Mouse (Mus musculus): ENCODE data around the gene Exd2.

The Exd2 gene

GRCm38 (mm10) chr12:80495691-80496090 is 32.8 kb downstream of the Exd2 start:
- DNase-seq (ENCODE audit: low read depth, low spot score) = no peak

DNA sequence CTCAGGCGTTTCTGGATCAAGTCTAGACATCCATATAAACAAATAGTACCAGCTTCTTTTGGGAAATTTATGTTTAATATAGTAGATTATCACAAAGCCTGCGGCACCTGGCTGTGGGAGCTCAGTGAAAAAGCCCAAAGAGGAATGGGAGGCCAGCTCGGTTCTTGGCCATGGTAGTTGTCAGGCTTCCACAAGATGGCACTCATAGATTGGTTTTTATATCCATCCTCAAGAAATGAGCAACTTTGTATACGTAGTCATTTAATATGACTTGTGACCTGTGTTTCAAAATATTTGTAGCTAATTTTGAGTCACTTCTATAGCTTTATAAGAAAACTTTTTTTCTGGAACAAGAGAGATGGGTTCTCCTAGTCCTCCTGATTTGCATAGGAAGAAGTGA is 35.5 kb downstream of the Exd2 start:
- no peak for DNase-seq (ENCODE audit: low read depth, low spot score)

DNA sequence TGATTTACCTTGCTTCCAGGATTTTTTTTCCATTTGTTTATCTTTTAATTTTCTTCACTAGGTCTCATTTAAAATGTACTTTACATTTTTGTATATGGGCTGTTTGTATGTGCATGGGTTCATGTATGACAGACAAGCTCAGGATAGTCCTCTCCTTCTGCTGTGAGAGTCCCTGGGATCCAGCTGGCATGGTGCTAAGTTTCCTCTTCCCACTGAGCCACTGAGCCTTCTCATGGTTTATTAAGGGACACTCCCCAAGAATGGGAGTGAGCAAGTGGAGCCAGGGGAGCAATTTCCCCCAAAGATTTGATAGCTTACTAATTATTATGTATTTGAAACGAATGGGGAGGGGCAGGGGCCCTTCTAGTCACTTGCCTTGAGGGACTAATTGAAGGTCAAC is 37.6 kb downstream of the Exd2 start:
- DNase-seq (ENCODE audit: low read depth, low spot score) = no peak

GRCm38 (mm10) chr12:80504718-80505117 is 41.8 kb downstream of the Exd2 start:
- no peak for DNase-seq (ENCODE audit: low read depth, low spot score)

GRCm38 (mm10) chr12:80507041-80507745 is 44.3 kb downstream of the Exd2 start:
- DNase-seq (ENCODE audit: low read depth, low spot score) = no peak

DNA sequence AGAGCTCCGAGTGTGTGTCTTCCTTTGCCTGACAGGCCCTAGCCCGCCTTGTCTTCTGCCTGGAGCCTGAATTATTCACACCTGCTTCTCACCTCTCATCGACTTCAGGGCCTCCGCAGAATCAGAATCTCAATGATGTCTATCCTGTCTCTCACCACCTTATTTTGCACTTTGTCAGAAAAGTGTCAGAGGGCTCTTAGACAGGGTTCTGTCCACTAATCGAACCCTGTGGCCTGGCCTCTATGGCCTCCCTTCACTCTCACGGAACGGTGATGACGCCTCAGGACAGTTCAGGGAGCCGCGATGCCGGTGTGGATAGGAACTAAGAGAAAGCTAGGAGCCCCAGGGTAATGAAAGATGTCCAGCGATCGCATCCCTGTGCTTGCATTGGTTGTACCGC is 55.1 kb downstream of the Exd2 start, which contains the start of gene Galnt16:
Gene Galnt16, plus strand, starts transcription at position 301 of the 400 bp plus-strand sequence.
- no peak for DNase-seq (ENCODE audit: low read depth, low spot score)

DNA sequence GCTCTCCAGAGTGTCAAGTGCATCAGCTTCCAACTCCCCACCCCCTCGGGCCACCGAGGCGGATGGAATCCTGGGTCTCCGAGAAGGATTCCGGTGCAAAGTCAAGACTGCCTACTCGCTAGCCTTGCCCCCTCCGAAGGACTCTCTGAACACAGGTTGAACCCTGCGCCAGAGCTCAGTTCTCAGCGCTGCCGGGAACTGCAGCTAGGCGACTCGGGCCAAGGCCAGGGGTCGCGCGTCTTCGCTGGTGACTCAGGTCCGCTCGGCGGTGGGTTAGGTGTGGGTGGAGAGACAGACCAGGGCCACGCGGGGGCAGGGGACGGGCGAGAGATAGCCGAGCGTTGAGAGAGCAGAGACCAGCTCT is 55.5 kb downstream of the Exd2 start:
- DNase-seq (ENCODE audit: low read depth, low spot score) = peak; percentile 20

DNA sequence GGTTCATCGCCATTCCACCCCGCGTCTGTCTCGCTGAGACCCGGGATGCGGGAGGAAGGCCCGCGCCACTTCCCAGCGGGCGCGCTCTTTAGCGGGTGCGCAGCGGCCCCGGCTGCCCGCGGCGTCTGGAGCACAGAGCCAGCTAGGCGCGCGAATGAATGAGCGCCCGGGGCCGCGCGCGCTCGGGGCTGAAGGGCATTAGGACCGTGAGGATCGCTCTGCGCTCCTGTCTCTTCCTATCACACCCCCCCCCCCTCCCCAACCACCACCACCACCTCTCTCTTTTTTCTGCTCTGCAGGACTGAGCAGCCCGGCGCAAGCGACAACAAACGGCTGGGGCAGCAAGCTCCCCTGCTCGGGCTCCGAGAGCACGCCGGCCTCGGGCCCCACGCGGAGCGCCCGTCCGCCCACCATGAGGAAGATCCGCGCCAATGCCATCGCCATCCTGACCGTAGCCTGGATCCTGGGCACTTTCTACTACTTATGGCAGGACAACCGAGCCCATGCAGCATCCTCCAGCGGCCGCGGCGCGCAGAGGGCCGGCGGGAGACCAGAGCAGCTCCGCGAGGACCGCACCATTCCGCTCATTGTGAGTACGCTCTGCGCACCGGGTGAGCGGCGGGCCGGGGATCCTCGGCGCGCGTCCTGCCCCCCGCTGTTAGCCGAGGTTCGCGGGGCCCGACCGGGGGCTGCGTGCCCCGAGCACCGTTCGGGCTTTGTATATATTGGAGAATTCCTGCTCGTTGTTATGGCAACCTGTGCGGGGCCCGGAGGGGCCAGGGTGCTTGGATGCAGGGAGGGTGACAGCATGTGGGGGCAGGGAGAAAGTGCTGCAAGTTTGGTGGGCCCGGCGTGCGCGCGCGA is 56.1 kb downstream of the Exd2 start:
- DNase-seq (ENCODE audit: low read depth, low spot score) = peak; percentile 46

GRCm38 (mm10) chr12:80519621-80520332 is 56.9 kb downstream of the Exd2 start:
- DNase-seq (ENCODE audit: low read depth, low spot score) = peak; percentile 45

DNA sequence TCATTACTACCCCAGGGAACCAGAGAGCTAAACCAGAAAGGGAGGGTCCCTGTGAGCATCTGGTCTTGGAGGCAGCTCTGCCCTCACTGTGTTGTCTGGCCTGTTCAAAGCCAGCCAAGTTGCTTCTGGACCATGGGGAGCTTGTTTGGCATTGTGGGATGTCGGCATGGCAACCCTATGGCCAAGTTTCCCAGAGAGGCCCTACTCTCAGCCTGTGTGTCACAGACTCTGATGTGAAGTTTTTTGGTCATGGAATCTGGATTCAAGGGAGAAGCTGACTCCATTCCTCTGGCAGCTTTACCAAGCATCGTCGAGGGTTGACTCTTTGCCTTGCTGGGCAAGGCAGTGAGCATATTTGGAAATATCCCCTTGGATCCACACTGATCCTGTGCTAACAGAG is 59.1 kb downstream of the Exd2 start:
- no peak for DNase-seq (ENCODE audit: low read depth, low spot score)

DNA sequence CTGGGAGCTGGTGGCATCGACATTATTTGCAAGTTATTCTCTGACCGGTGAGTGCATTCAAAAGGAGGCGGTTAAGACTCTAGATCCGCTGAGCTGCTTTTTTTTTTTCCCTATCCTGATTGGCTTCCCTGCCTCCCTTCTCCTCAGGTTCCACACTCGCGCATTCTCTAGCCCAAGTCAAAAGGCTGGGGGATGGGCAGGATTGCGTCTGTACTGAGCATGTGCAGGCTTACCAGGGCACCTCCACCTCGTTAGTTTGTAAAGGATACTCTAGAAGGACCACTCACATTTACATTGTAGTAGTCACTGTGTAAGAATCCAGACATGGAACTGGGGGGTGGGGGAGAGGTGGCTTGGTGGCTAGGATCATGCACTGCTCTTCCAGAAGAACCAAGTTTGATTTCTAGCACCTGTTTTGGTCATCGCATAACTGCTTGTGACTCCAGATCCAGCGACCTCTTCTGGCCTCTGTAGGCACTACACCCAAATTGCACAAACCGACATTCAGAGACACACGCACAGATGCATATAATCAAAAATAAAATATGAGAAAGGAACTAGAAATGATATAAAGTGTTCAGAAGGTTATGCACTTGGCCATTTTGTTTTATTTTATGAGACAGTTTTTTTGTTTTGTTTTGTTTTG is 61.5 kb downstream of the Exd2 start:
- peak; percentile 20 for DNase-seq (ENCODE audit: low read depth, low spot score)

DNA sequence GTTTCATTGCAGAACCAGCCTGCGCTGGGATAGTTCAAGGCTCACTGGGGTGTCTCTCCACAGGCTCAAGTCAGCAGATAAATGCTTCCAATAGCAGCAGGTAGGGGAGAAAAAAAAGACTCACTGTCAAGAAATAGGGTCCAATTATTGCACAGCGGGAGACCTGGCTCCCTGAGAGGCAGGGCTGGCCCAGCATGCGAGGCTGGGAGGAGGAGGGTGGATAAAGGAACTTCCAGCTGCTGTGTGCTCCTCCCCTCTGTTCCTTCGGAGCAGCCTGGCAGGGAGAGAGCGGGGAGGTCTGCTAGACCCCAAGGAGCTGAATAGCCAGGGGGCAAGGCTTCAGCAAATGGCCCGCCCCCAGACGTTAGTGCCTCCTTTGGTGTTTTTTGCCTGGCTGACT is 62.6 kb downstream of the Exd2 start:
- DNase-seq (ENCODE audit: low read depth, low spot score) = no peak

- no peak for DNase-seq (ENCODE audit: low read depth, low spot score)
Measured at GRCm38 (mm10) chr12:80526511-80526910, 63.6 kb downstream of the Exd2 start.

GRCm38 (mm10) chr12:80527727-80528389 is 65.0 kb downstream of the Exd2 start:
- DNase-seq (ENCODE audit: low read depth, low spot score) = no peak

GRCm38 (mm10) chr12:80530052-80530451 is 67.2 kb downstream of the Exd2 start:
- no peak for DNase-seq (ENCODE audit: low read depth, low spot score)

- DNase-seq (ENCODE audit: low read depth, low spot score) = no peak
Measured at GRCm38 (mm10) chr12:80530630-80531029, 67.7 kb downstream of the Exd2 start.

DNA sequence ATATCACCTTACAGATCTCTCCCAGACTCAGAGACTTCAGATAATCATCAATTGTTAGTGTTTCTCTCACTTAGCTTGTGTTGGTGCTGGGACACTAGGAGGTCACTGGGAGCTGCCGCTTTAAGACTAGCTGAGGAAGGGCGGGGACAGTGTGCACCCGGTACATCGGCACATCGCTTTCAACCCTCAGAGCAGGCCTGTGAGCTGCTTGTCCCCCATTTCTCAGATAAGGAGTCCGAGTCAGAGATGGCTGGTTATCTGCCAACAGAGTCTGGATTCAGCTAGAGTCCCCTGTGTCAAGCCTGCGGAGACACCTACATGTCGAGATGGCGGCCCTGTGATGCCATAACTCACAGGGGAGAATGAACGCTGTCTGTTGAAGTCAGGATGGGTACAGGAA is 68.7 kb downstream of the Exd2 start:
- no peak for DNase-seq (ENCODE audit: low read depth, low spot score)

DNA sequence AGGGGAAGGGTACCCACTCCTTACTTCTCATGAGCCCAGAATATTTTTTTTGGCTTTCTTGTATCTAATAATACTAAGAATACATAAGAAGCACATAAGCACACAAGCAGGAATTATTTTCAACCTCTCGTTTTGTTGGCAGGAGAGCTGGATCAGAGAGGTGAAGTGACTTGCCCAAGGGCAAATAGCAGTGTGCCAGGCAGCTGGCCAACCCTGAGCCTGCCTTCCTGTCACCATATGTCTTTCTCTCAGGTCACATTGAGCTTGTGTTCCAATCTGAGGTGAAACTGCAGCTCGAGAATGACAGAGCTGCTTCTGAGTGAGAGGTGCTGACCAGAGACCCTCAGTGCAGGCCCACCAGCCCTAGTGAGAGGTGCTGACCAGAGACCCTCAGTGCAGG is 71.0 kb downstream of the Exd2 start:
- no peak for DNase-seq (ENCODE audit: low read depth, low spot score)

DNA sequence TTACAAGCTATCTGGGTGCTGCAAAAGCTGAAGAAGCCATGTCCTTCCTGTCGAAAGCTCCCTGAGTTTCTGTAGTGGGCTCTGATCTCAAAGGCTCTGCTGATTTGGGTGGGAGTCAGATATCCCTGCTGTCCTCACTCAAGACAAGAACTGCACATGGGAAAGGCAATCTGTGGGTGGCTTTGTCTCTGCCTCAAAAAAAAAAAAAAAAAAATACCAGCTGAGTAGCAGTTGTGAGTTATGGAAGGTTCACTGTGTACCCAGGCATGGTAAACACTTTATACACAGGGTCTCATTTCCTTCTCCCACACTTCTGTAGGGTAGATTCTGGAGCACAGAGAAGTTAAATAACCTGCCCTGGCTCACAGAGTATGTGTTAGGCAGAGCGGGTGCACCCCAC is 74.4 kb downstream of the Exd2 start:
- DNase-seq (ENCODE audit: low read depth, low spot score) = no peak

GRCm38 (mm10) chr12:80538311-80538710 is 75.4 kb downstream of the Exd2 start:
- DNase-seq (ENCODE audit: low read depth, low spot score) = no peak

DNA sequence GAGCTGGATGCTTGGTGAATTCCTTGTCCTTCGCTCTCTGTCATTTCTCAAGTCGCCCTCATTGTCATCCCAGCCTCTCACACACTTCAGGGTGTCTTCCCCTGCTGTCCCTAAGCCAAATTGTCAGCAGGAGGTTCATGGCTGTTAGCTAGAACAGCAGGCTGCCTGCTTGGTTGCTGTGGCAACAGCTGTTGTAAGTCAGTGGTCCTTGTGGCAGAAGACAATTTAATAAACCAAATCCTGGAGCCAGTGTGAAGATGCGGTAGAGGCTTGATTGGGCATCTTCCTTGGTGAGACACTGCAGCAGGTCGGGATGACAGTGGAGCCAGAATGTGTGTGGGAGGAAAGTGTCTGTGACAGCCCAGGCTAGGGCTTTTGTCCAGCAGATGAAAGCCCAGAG is 82.4 kb downstream of the Exd2 start:
- no peak for DNase-seq (ENCODE audit: low read depth, low spot score)

Data from embryo, embryonic 11.5 days (tissue).